Mouse (Mus musculus): ENCODE results near the gene Astn1. TPM values are rescaled to one million over a fixed set of nuclear protein-coding genes. Genes with fewer than 3 reads are reported as not detected.

The Astn1 gene
- total RNA-seq, 2 experiments from 2014 or later: not detected

DNA sequence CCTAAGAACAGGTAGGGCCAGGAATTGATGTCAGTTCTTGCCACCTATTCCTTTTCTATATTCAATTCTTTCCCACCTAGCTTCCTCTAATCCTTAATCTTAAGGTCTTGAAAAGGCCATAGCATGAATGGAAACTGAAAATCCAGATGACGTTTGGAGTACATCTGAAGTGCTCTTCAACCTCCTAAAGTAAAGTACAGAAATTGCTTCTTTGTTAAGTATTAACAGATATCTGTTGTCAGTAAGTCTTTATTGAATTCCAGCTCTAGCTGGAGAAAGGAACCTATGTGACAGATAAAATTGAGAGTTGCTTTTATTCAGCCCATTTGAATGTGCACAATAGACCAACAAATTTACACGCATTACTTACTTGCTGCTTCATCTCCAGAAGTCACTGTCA lies 338.1 kb downstream of the Astn1 start:
- no peak for ATAC-seq (replicated peaks; ENCODE audit: low FRiP score, poor library complexity, severe bottlenecking)

GRCm38 (mm10) chr1:158701336-158701735 lies 339.3 kb downstream of the Astn1 start:
- ATAC-seq (replicated peaks; ENCODE audit: low FRiP score, poor library complexity, severe bottlenecking): no peak

- no peak for ATAC-seq (replicated peaks; ENCODE audit: low FRiP score, poor library complexity, severe bottlenecking)
Observed at GRCm38 (mm10) chr1:158713301-158714095, 351.4 kb downstream of the Astn1 start.

GRCm38 (mm10) chr1:158732868-158733496 lies 370.9 kb downstream of the Astn1 start:
- ATAC-seq (replicated peaks; ENCODE audit: low FRiP score, poor library complexity, severe bottlenecking): no peak

DNA sequence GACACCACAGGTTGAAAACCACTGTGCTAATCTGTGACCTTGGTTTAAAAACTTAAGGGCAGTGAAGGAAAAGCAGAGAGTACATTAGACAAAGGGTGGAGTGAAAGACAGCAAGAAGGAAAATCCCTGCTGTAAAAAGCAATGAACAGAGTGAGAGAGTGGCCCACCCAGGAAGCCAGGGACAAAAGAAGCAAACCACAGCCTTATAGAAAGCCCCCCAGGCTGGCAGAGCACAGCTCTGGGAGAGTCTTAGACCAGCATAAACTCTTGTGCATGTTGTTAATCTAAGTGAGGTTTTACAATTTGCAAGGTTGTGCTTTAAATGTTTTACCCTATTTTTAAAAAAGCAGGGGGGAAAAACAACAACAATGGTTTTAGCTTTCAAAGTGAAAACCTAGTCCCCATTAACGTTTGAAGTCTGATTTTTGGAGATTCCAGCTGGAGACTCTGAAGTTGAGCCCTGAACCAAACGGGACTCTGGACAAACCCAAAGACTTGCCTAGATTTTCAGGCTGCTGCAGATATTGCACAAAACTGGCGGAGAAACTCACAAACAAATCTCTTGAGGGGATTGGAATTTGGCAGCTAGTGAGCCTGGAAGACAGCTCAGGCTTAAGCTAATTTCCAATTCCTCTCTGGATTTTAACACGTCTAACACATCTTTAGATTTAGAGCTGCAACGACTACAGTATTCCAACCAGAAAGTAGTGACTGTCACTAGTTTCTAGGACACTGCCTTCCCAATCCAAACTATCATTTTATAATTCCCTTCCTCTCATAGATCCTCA lies 377.3 kb downstream of the Astn1 start:
- no peak for ATAC-seq (replicated peaks; ENCODE audit: low FRiP score, poor library complexity, severe bottlenecking)

- ATAC-seq (replicated peaks; ENCODE audit: low FRiP score, poor library complexity, severe bottlenecking): no peak
Observed at GRCm38 (mm10) chr1:158740161-158740766, 378.2 kb downstream of the Astn1 start.

GRCm38 (mm10) chr1:158740949-158741348 lies 378.9 kb downstream of the Astn1 start:
- no peak for ATAC-seq (replicated peaks; ENCODE audit: low FRiP score, poor library complexity, severe bottlenecking)

Other genes with a start within 250 kb of the Astn1 start
- 0.84 and 4.0 TPM in 2 replicates for gene Brinp2, start 5.9 kb upstream of the Astn1 start, total RNA-seq (2015; ENCODE audit: low replicate concordance)
- gene Brinp2, start 5.9 kb upstream of the Astn1 start, total RNA-seq (2017; ENCODE audit: low replicate concordance): 1.0 and 1.8 TPM in 2 replicates